Mouse (Mus musculus) Patski (cell line): ENCODE data around the gene Gm21828. TPM values are rescaled to one million over a fixed set of nuclear protein-coding genes. Genes with fewer than 3 reads are reported as not detected.
"Not testable (repeated sequence)": the region's sequence is repeated elsewhere in the genome, so short reads cannot be mapped to it uniquely, and the experiment has no call there.

Experiments used
- ATAC-seq: fragments of 100-300 bp; one replicate; pipeline ENCODE4 v1.8.0; 2021
- CTCF ChIA-PET: fragments of 350-600 bp; sonication (Branson Sonifier 250); formaldehyde crosslinking; loops from one replicate; lab custom pipeline; 2022; ENCODE audit warnings: inconsistent platforms; lab: Charles Lee
- POLR2A ChIA-PET: fragments of 350-600 bp; sonication (Branson Sonifier 250); formaldehyde crosslinking; loops from one replicate; lab custom pipeline; 2022; ENCODE audit warnings: antibody characterized with exemption, inconsistent platforms; lab: Charles Lee
- DNase-seq: peaks from one replicate; pipeline ENCODE4 v3.0.0-alpha.2; 2011; ENCODE audit warnings: low read depth, low spot score
- H3K27me3 ChIP-seq: fragments of 371-371 bp; one replicate; pipeline ENCODE4 v1.5.1; 2021
- in situ Hi-C: fragments of 300-500 bp; cut with MboI; formaldehyde crosslinking; loops from 3 replicates; pipeline ENCODE4 v1.11.1; 2018; ENCODE audit warnings: low pct_unique_long_range_greater_than_20kb, mixed read lengths
- polyA plus RNA-seq: library from polyadenylated mRNA; unstranded; gene quantifications from one replicate; pipeline ENCODE4 v1.2.3, GENCODE M21; 2021

Gm21828 gene
- polyA plus RNA-seq, result not detected

- in situ Hi-C loops, H3K27me3 ChIP-seq, ATAC-seq, CTCF ChIA-PET, POLR2A ChIA-PET, DNase-seq: not testable (repeated sequence)
These were observed at the start of gene Gm21828 for GRCm38 (mm10) chrY:13223828-13224227. Gm21828 (minus strand) TSS chrY:13223928.

GRCm38 (mm10) chrY:13252091-13252490, 28.4 kb upstream of the Gm21828 start, which contains the start of the genes Gm21440 and Gm21454:
Gm21440 (plus strand) TSS chrY:13252391.
Gm21454 (plus strand) TSS chrY:13252442.
- ATAC-seq, POLR2A ChIA-PET, H3K27me3 ChIP-seq, CTCF ChIA-PET, DNase-seq, in situ Hi-C loops: not testable (repeated sequence)

Other genes with a start within 250 kb of the Gm21828 start
- not detected for gene Gm20807, start 181.0 kb downstream of the Gm21828 start, polyA plus RNA-seq
- gene Gm21891, start 90.4 kb downstream of the Gm21828 start, polyA plus RNA-seq, result not detected
- not detected for gene Gm21425, start 62.0 kb downstream of the Gm21828 start, polyA plus RNA-seq
- gene Gm21440, start 28.5 kb upstream of the Gm21828 start, polyA plus RNA-seq, result not detected
- not detected for gene Gm21454, start 28.5 kb upstream of the Gm21828 start, polyA plus RNA-seq
- gene Gm21725, start 125.1 kb upstream of the Gm21828 start, polyA plus RNA-seq, result not detected
- not detected for gene Gm21866, start 241.7 kb upstream of the Gm21828 start, polyA plus RNA-seq